Mouse (Mus musculus): ENCODE measurements around the gene Gm21671.
"Not testable (repeated sequence)": the region's sequence is repeated elsewhere in the genome, so short reads cannot be mapped to it uniquely, and the experiment has no call there.

Gm21671 gene

GRCm38 (mm10) chr5:25954317-25954716 is at the start of gene Gm21671:
Gene Gm21671 (minus strand): TSS chr5:25954417.
- DNase-seq (ENCODE audit: low spot score) = not testable (repeated sequence)

GRCm38 (mm10) chr5:25988550-25988949 is 34.3 kb upstream of the Gm21671 start, which contains the start of gene Gm21698:
Gene Gm21698 (minus strand): TSS chr5:25988650.
- DNase-seq (ENCODE audit: low spot score) = not testable (repeated sequence)

GRCm38 (mm10) chr5:25972563-25972962 is 18.3 kb upstream of the Gm21671 start, which contains the start of gene Gm21680:
Gene Gm21680 (minus strand): TSS chr5:25972663.
- DNase-seq (ENCODE audit: low spot score) = not testable (repeated sequence)

- not testable (repeated sequence) for DNase-seq (ENCODE audit: low spot score)
Measured at GRCm38 (mm10) chr5:25957050-25957449, 2.8 kb upstream of the Gm21671 start.

GRCm38 (mm10) chr5:25956611-25957010 is 2.4 kb upstream of the Gm21671 start:
- DNase-seq (ENCODE audit: low spot score) = not testable (repeated sequence)

- not testable (repeated sequence) for DNase-seq (ENCODE audit: low spot score)
Measured at GRCm38 (mm10) chr5:25945391-25945790, 8.8 kb downstream of the Gm21671 start.

- not testable (repeated sequence) for DNase-seq (ENCODE audit: low spot score)
Measured at GRCm38 (mm10) chr5:25942281-25942680, 11.9 kb downstream of the Gm21671 start, which contains the start of gene Gm21663. Gene Gm21663 (minus strand): TSS chr5:25942381.
